Mouse (Mus musculus) c-Kit-positive CD71-negative TER-119-negative erythroid progenitor cells, embryonic 14.5 days (primary cell): ENCODE data around the gene Ryr1.
A peak's percentile ranks its signal among the peaks of the same experiment; 100 is the strongest.

Source experiments
- DNase-seq: peaks from one replicate; pipeline ENCODE4 v3.0.0-alpha.2; 2013; ENCODE audit warnings: low read depth

Ryr1 gene

DNA sequence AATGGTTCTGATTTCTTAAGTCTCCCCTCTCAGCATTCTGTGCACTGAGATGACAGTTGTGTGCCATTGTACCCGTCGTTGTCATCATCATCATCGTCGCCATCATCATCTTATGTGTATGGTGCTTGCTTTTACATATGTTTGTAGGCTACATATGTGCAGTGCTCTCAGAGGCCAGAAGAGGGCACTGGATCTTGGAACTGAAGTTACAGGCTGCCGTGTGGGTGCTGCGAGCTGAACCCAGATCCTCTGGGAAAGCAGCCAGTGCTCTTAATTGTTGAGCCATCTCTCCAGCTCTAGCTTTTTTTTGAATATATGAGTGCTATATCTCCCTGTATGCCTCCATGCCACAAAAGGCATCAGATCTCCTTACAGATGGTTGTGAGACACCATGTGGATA is 87.7 kb downstream of the Ryr1 start:
- DNase-seq = no peak

DNA sequence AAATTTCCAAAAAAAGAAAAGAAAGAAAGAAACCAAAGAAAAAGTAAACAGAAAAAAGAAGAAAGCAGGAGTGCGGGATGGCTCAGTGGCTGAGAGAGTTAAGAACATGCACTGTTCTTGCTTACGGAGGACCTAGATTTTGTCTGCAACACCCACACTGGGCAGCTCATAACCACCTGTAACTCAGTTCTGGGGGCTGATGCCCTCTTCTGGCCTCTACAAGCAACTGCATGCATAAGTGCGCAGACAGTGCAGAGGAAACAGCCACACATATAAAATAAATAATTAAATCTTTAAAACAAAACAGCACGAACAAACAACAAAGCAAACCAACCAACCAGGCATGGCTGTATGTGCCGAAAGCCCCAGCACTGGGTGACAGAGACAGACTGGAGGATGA is 92.3 kb downstream of the Ryr1 start:
- DNase-seq = no peak

DNA sequence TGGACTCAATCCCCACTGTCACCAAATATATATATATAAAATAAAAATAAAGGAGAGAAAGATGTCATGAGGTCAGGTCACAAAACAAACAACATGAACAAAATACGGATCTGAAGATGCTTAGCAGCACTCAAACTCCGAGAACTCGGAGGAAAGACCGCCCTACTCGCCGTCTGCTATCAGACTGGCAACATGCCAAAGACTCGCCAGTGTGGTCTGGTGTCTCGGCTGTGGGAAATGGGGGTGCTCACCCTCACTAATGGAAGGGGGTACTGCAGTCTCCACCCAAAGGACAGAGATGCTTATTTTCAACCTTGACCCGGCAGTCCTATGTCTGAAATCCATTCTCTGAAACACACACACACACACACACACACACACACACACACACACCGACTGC is 93.3 kb downstream of the Ryr1 start:
- no peak for DNase-seq

DNA sequence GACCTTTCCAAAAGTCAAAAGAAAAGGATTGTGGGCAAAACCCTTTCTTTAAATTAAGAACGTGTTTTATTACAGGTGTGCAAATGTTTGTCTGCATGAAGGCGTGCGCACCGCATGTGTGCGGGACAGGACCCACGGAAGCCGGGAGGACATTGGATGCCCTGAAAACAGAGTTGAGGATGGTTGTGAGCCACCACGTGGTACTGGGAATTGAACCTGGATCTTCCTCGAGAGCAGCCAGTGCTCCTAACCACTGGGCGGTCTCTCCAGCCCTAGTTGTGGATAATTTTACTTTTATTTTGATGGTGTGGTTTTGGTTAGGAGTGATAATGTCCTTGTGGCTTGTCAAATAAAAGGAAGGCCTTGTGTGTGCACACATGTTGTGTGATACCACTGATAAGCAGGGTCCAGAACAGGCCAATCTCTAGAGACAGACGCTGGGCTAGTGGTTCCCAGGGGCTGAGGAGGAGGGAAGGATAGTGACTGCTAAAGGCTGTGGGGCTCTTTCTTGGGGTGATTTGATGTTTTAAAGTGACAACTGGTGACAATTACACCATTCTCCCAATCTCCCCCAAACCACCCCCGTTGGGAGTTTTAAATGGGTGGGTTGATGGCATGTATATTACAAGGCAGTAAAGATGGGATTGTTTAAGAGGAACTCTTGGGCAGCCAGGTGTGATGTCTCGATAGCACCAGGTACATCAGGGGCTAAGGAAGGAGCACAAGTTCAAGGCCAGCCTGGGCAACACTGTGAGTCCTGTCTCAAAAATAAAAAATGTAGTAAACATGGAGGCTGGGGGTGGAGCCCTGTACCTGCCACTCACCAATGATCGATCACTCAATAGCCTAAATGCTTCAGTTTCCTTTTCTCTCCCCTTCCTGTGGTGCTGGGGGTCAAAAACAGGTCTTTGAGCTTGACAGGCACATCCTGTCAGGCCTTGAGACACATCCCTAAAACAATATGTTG is 95.0 kb downstream of the Ryr1 start:
- no peak for DNase-seq

DNA sequence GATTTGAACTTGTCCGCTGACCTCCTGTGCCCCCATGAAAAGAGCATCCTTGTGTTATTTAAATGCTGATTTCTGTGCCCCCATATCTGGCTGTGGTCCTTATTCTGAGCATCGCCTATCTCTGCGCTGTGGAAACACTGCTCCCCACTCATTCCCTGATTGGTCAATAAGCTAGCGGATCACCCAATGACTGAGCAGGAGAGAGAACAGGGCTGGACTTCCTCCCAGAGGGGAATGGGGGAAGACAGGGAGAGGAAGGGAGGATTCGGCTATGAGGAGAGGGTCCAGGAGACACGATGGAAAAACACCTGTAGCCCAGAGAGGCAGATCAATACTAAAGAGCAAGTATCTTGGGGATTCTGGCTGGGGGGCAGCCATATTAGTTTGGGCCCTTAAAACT is 96.2 kb downstream of the Ryr1 start:
- DNase-seq = no peak

DNA sequence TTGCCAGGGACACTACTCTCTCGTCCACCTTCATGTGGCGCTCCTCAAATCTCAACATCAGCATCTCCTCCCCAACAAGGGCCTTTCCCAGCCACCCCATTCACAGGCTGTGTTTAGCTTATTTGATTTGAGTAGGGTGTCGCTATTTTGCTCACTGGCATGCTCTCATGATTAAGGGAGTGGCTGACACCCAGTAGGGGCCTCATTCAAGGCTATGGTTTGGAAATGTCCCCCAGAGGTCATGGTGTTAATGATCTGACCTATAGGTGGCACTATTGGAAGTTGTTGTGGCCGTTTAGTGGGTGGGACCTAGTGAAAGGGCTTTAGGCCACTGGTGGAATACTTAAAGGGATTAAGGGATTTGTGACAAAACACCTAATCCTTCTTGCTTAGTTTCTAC is 98.2 kb downstream of the Ryr1 start:
- no peak for DNase-seq

DNA sequence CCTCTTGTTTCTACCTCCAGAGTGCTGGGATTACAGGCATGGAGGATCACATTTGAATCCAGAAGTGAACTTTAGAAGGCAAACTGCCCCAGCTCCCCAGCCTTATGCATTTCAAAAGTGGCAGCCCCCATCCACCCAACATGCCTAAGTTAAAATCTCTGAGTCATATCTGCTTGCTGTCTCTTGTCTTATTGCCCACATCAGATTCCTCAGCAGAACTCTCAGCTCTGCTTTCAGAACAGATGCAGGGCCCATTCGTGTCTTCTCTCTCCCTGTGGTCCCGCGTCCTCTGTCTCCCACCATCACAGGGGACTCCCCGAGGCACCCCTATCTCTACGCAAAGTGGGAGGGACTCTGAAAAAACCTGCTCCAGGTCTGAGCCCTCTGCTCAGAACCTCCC is 98.8 kb downstream of the Ryr1 start:
- DNase-seq = no peak

DNA sequence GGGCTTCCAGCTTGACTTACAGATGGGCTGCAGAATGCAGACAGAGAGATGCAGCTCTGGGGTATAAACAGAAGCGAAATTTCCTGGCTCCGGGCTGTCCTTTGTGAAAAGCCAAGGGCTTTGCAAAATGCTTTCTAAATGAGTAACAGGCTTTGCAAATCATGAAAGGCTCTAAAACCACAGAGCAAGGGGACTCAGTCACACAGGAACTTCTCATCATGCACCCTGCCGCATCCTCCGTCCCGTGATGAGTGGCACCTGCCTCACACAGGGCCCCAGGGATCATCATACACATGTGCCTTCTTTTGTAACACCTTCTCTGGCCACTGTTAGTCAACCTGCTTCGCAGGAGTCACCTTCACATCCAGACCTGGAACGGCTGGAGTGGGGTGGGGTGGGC is 99.4 kb downstream of the Ryr1 start:
- no peak for DNase-seq

DNA sequence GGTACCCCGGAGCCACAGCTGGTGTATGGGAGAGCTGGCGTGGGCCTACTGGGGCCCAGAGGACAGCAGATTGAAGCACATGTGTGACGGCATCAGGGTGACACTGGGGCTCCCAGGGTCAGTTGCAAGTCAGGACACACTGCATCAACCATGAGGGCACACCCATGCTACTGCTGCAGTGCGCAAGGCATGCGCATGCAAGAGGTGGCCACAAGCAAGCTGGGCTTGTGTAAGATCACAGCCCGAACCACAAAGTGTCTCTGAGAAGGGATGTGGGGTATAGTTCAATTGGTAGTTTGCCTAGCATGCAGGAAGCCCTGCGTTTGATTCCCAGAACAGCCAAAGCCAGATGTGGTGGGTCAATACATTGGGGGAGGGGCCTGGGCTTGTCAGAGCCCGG is 101.5 kb downstream of the Ryr1 start:
- no peak for DNase-seq

DNA sequence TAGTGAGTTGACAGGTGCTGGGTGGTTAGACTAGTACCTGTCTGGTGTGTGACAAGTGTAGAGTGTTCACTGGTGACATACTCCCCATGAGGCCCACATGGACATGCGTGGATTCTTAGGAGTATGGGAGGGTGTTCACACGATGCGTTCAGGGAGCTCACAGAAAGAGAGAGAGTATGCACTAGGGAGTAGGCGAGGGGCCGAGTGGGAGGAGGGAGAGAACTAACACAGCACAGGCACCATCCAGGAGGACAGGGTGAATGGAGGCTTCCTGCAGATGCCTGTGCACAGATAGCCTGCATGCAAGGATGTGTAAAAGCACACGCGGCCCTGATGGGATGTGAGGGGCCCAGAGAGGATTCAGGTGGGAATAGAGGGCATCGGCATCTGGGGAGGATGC is 102.5 kb downstream of the Ryr1 start:
- DNase-seq = no peak

DNA sequence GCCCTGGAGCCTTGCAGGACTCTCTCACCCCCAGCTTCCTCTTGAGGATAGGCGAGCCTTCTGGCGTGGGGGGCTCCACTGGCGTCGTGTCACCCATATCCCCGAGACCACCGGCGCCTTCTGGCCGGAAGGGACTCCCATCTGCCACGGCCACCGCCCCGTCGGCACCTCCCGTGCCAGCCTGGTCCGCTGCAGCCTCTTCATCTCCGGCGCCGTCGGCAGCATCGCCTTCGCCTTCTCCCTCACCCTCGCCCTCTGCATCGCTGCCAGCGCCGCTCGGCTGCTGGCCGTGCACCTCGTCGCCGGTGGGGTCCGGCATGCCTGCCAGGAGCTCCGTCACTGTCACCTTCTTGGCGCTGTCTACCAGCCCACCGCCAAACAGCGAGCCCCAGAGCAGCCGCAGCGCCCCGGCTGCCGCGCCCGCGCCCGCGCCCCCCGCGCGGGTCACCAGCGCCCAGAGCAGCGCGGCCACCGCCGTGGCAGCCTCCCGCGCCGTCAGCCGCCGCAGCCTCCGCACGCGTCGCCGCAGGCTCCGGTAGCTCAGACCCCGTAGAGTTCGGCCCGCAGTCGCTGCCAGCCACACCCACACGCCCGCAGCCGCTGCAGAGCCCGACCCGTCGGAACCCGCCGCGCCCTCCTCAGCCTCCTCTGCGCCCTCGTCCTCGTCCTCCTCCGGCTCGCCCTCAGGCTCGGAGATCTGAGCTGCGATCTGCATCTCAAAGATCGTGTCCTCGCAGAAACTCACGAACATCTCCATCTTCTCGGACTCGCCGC is 105.3 kb downstream of the Ryr1 start:
- no peak for DNase-seq

DNA sequence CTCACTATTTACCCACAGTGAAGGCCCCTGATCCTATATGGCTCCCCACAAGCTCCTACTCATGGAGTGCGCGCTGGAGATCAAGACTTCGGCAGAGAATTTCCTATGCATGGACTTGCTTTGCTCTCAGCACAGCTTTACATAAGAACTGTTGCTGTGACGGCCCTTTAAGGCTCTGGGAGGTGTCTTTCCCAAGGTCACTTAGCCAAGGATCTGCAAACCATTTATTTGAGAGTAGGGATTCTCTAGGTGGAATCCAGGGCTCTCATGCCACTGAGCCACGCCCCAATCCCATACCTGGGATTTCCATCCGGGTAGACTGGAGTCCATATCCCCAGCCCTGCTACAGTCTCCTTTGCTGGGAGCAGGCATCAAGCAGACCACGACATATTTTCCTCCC is 107.8 kb downstream of the Ryr1 start:
- no peak for DNase-seq

DNA sequence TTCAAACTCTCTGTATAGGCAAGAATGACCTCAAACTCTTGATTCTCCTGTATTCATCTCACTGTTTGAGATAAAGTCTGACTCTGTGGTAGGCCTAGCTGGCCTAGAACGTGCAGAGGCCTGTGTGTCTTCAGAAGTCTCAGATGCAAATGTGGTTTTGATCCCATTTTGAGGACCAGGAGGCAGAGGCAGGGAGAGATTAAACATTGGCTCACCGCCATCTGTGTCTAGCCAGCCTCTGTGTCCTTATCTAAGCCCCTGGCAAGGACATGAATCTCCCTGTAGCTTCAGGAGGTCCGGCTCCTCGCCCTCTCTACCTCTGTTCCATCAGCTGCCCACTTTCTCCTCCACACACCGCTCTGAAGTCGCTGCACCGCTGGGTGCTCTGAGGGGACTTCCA is 108.5 kb downstream of the Ryr1 start:
- DNase-seq = no peak

DNA sequence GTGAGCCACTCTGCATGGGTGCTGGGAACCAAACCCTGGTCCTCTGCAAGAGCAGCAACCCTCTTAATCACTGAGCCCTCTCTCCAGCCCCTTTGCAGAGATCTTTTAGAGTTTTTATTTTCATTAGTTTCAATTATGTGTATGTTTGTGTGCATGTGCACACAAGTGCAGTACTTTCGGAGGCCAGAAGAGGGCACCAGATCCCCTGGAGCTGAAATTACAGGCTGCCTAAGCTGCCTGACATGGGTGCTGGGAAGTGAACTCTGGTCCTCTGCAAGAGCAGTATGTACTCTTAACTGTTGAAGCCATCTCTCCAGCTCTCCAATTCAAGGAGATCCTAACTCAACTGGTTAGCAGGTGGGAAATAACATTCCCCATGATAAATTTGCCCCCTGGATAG is 110.0 kb downstream of the Ryr1 start:
- no peak for DNase-seq

DNA sequence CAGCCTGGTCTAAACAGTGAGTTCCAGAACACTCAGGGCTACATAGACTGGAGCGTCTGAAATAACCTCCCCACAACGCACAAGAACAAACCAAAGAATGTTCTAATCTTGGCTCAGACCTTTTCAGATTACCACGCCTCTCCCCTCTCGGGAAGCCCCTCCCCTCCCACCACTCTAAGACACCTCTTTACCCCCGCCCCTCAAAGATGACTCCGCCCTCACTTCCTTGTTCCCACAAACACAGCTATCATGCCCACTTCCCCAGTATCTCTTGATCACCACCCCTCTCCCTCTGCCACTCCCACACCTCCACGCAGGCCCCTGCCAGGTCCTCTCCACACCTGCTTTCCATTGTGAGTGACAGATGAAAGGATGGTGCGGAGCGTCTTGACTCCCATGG is 116.3 kb downstream of the Ryr1 start:
- no peak for DNase-seq

DNA sequence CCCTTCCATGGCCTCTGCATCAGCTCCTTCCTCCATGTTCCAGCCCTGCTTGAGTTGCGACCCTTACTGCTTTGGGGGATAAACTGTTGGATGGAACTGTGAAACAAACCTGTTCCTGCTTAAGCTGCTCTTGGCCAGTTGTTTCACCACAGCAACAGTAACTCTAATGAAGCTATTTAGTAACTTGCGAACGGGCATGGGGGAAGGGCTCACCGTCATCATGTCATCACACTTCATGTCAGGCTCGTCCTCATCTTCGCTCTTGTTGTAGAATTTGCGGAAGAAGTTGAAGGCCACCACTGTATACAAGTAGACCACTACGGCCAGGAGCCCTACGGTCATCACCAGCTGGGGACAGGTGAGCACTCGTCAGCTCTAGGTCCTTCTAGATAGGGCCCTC is 116.8 kb downstream of the Ryr1 start:
- no peak for DNase-seq

DNA sequence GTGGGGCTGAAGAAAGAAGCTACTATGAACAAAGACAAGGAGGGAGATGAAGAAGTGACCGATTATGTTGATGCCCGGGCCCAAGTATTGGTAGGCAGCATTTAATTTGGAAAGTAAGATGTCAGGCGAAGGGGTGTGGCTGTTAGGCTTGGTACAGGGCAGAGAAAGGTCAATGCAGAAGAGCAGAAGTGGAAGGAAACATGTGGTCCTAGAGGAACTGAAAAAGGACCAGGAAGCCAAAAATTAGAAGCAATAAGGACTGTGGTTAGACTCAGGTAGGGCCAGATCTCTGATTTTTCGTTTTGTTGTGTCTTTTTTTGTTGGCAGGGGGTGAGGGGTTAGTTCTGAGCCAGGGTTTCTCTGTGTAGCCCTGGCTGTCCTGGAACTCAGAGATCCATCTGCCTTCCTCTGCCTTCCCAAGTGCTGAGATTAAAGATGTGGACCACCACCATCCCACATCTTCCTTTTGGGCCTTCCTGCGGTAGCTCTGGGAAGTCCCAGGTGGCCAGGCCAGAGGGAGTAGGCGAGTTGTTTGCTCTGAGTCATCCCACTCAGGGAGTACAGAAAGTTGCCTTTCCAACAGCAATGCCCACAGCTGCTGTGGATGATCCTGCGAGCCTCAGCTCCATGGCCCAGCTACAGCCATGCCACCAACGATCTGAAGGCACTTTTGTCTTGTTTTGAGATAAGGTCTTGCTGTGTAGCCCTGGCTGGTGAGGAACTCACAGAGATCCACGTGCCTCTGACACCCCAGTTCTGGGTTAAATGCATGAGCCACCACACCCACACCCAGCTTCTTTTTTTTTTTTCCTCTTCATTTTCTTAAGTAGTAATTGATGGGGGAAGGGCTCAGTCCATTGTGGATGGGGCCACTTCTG is 117.5 kb downstream of the Ryr1 start:
- DNase-seq = no peak

DNA sequence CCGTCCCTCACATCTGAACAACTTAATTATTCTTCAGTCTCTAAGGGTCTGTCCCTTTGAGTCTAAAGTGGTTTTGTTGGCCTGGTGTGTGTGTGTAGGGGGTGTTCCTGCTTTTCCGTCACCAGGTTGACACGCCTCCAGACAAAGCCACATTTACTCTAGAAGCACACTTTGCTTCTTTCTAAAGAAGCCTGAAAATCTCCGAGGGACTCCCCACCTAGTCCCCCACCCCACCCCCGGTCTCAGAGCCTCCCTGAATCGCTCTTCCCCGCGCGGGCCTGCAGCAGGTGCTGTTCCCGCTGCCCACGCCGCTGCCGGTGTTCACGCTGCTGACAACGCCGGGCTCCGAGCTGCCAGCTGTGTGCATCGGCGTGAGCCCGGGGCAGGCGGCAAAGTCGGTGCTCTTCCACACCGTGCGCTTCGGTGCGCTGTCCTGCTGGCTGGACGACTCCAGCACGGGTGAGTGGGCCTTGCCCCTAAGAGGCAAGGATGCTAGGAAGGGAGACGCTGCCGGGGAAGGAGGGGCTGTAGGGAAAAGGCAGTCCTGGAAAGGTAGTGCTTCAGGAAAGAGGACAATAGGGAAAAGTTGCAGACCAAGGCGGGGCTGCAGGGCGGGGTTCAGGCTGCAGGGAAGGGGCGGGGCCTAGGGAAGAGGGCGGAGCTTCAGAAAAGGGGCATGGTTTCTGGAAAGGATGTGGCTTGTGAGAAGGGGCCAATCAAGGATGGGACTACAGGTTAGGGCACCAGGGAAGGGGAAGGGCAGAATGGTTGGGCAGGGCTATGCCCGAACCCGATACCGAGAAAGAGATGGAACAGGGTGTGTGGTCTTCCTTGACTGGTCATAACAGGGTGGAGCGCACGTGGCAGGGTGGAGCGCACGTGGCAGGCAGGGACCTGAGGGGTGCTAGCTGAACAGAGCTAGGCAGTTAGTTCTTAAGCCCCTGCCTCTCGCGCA is 124.1 kb downstream of the Ryr1 start:
- peak; percentile 82 for DNase-seq

DNA sequence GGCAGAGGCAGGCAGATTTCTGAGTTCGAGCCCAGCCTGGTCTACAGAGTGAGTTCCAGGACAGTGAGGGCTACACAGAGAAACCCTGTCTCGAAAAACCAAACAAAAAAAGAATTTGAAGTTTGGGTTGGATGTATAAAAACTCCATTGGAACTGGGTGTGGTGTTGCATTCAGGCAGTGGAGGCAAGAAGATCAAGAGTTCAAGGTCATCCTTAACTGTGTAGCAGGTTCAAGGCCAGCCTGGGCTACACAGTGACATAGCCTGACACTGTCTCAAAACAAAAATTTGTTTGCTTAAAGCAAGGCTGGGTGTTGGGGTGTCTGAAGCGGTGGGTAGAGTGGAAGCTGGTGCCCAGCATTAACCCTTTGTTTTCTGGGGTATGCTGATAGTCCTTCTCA is 131.6 kb downstream of the Ryr1 start:
- DNase-seq = no peak

DNA sequence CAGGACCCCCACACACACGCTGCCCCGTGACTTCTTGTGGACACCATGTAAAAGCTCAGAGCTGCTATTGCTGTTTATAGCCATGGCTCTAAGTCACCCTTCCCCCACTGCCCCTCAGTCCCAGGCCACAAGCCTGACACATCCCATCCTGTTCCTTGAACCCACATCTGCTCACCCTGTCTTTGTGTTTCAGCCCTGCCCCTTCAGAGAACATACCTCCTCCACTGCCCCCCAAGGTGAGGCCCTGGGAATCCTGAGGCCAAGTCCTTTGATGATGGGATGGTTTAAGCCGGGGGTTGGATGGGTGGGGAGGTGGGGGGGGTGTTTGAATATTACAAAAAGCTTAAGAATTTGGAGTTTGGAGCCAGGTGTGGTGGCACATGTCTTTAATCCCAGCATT is 132.0 kb downstream of the Ryr1 start:
- DNase-seq = no peak

DNA sequence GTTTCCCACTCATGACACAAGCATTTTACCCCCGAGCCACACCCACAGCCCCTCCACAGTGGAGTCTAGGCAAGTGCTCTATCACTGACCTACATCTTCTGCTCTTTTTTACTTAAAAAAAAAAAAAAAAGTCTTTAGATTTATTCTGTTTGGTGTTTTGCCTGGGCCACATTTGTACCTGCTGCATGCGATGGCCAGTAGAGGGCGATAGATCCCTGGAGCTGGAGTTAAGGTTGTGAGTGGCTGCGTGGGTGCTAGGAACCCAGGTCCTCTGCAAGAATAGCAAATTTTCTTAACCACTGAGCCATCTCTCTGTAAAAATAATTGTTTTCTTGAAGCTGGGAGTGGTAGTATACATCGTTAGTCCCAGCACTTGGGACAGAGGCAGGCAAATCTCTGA is 133.4 kb downstream of the Ryr1 start:
- DNase-seq = no peak
